Mouse (Mus musculus) kidney, adult 9 months (tissue): ENCODE measurements at regions not wholly inside any gene's neighbourhood (a gene's known extent, or its start where the extent isn't known, plus 50 kb on each side); places are given as distances from the start of the nearest gene placed in this dataset.

ENCODE experiments used
- DNase-seq: peaks from one replicate; pipeline ENCODE4 v3.0.0; 2022

DNA sequence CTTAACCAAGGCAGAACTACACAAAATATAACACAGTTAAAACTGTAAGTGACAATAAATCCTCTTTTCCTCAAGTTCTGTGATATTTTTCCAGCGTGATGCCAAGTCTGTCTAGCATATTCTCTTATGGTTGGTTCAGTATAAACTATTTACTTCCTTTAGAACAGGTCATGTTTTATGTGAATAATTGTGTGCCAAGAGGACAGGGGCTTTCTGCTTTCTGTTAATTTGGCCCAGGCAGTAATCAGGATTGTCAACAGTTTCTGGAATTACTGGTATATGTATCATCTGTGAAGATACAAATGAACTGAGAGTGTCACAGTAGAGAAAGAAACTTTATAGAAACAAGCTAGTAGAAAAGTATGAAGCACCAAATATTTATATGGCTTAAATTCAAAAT lies 1039.5 kb upstream of the Adcyap1 start:
- no peak for DNase-seq

DNA sequence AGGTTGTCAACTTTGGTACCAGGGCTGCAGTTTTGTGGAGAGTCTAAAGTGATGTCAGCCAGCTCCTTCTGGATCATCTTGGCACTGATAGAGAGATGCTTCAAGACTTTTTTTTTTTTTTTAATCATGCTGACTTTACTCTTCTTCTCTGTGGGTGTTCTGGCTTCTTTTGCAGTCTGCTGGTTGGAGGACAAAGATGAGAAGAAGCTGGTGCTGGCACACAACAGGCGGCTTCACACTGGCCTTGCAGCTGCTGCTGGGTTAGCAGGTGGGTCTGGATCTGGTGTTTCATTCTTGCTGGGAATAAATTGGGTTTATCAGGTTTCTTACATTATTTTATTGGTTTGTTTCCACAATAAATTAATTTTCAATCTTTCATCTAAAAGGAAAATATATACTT lies 1013.1 kb upstream of the Adcyap1 start:
- DNase-seq = no peak

GRCm38 (mm10) chr17:92210730-92211129 lies 988.1 kb upstream of the Adcyap1 start:
- DNase-seq = peak; percentile 21

DNA sequence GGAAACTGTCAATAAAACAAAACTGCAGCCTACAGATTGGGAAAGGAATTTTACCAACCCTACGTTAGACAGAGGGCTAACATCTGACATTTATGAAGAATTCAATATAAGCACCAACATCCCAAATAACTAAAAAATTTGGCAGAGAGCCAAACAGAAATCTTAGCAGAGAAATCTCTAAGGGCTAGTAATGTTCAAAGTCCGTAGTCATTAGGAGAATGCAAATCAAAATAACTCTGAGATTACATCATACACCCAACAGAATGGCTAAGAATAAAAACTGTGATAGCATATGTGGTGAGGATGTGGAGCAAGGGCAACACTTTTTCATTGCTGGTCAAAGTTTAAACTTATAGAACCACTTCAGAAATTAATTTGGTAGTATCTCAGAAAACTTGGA lies 982.4 kb upstream of the Adcyap1 start:
- DNase-seq = no peak
